Mouse (Mus musculus): Measurements from ENCODE around the gene Plxna1. TPM values are rescaled to one million over a fixed set of nuclear protein-coding genes. Genes with fewer than 3 reads are reported as not detected.

Plxna1 gene
- total RNA-seq, 2 experiments from 2014 or later = 159 to 169 TPM

DNA sequence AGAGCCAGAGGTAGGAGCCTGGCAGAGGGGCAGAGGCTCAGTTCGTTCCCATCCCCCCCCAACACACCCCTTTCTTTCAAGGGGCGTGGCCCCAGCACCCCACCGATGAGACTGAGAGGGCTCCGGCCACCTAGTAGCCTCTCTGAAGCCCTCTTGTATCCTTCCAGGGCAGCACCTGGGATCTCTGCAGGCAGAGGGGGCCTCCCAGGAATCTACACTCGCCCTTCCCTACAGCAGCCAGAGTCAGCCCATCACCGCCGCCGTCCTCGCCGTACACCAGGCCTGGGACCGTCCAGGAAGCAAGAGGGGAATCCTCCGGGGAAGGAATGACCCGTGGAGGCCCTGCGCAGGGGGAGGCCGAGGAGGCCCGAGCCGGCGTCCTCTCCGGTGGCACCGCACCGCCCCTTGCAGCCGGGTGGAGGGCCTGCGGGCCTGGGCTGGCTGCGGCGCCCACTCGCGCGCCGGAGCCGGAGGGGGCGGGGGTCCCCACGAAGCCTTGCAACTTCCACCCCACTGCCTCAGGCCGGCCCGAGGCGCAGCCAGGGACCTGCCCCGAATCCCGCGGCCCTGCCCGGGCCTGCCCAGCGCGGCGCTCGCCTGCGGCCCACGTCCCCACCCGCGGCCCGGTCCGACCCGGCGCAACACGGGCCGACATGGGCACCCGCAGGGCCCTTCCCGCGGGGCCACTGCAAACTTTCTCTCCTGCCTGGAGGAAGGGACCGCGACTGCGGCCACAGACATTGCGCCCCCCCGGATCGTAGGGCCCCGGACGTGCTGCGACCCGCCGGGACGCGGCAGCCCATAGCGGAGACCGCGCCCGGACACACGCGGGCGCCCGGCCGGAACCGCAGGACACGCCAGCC, 771 bp downstream of the Plxna1 start:
- DNase-seq (ENCODE audit: low spot score in 2 of 2) = peak; percentile 41 to 54

DNA sequence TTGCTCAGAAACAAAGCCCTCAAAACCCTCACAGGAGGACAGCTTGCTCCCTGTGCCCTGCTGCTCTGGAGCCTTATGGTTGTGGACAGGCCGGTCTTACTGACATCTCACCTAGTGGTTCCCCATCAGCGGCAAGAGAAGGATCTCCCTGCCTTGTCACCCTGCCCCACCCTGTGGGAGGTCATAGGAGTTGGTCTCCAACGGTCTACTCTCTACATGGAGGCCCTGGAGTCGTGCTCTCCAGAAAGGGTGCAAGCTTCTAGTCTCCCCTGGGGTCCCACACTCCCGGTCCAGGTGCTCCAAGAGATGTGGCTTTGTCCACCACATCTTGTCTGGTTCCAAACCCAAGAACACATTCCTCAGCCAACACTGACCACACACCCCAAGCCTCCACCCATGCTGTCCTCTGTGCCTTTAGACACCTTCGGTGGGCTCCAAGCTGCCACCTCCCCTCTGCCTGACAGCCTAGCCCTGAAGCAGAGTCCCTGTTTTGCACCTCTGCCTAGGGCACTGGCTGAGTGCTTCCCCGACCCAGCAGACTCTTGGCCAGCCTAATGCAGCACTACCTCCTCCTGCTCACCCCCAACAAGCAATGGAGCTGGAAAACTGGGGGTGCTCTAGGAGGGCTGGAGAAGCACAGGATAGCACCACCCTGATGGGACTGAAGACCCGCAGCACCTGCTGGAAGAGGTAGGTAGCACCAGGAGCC, 1.6 kb downstream of the Plxna1 start:
- DNase-seq (ENCODE audit: low spot score in 2 of 2) = no peak

- DNase-seq (ENCODE audit: low spot score in 2 of 2) = peak in 1 of 2 experiments; percentile 60
Observed at GRCm38 (mm10) chr6:89359771-89360708, 2.4 kb downstream of the Plxna1 start.

DNA sequence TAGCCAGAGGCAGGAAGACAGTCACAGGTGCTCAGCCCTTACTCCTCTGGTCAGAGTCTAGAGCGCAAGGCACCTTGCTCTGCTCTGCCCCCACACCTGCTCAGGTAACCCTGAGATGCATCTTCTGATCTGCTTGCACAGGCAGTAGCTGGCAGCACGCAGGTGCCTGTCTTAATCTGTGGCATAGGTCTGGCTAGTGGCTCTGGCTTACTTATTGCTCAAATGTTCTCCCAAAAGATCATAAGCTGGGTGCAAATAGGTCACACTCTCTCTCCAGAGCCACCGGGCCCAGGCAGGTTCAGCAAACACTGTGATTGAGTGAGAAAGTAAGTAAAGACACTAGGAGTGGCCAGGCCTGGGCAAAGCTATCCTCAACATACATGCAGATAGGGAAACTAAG, 3.2 kb downstream of the Plxna1 start:
- DNase-seq (ENCODE audit: low spot score in 2 of 2) = no peak

GRCm38 (mm10) chr6:89355661-89356060, 6.8 kb downstream of the Plxna1 start:
- peak in 1 of 2 experiments; percentile 18 for DNase-seq (ENCODE audit: low spot score in 2 of 2)

DNA sequence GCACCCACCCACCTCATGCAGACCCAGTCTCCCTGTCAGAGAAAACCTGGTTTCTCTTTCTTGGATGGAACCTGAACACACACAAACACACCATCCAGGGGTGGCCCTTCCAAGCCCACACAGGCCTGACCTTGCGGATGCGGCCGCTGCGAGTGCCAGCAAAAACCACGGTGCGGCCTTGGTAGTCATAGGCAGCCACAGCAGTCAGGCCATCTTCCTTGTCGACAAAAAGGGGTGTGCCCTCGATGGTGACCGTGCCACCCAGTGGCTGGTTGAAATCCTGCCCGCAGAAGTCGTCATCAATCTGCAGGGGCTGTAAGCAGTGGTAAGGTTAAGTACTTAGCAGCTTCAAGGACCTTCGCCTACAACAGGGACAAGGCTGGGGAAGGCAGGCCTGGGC, 7.7 kb downstream of the Plxna1 start:
- DNase-seq (ENCODE audit: low spot score in 2 of 2) = no peak

- DNase-seq (ENCODE audit: low spot score in 2 of 2) = no peak
Observed at GRCm38 (mm10) chr6:89354076-89354475, 8.3 kb downstream of the Plxna1 start.

GRCm38 (mm10) chr6:89353101-89353500, 9.3 kb downstream of the Plxna1 start:
- DNase-seq (ENCODE audit: low spot score in 2 of 2) = no peak

GRCm38 (mm10) chr6:89351441-89352137, 10.8 kb downstream of the Plxna1 start:
- DNase-seq (ENCODE audit: low spot score in 2 of 2) = peak in 1 of 2 experiments; percentile 58

- no peak for DNase-seq (ENCODE audit: low spot score in 2 of 2)
Observed at GRCm38 (mm10) chr6:89350520-89350919, 11.9 kb downstream of the Plxna1 start.

DNA sequence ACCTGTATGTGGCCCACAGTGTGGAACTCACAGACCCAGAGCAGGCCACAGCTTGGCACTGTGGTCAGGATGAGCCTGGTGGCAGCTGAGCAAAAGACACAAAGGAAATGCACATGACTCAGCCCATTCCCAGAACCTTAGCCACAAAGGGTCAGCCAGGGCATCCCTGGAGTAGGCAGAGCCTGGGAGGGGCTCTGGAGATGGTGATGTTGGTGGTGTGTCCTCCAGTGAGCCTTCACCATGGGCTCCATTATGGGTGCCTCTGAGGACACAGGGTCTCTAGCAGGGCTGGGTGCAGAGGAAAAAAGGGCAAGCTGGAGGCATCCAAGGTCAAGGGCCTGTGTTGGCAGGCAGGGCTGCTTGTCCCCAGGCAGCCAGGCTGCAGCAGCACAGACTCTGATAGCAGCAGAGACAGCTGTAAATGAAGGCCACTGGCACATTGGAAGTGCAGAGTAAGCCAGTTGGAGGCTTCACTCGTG, 12.3 kb downstream of the Plxna1 start:
- no peak for DNase-seq (ENCODE audit: low spot score in 2 of 2)

- DNase-seq (ENCODE audit: low spot score in 2 of 2) = peak; percentile 50 to 53
Observed at GRCm38 (mm10) chr6:89348363-89348762, 14.1 kb downstream of the Plxna1 start.

GRCm38 (mm10) chr6:89347792-89348191, 14.6 kb downstream of the Plxna1 start:
- no peak for DNase-seq (ENCODE audit: low spot score in 2 of 2)

DNA sequence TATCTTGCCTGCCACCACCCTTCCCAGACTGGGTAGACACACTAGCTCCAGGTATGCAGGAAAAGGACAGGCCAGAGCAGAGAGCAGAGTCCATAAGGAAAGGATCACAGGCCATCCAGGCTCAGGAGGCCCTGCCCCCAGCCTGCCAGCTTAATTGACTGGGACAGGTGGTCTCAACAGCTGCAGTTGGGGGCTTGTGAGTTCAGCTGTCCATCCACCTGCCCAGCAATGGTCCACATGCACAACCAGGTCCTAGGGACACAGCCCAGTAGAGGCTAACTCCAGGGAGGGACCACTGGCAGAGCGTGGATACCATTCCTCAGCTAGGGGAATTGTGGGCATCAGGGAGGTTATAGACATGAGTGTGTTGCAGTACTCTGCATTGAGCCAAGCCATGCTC, 16.6 kb downstream of the Plxna1 start:
- DNase-seq (ENCODE audit: low spot score in 2 of 2) = no peak

DNA sequence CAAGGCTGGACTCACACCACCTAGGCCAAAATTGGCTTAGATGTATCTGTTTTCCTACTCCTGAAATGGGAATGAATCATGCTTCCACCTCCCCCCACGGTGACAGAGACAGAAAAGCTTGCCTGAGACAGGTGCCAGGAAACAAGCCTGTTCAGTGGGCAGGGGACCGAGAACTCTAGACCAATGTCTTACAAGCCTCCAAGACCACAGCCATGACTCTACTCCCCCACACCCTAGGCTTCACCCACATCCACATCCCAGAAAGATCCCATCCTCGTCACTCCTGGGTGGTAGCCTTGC, 17.0 kb downstream of the Plxna1 start:
- DNase-seq (ENCODE audit: low spot score in 2 of 2) = no peak

GRCm38 (mm10) chr6:89344613-89345485, 17.6 kb downstream of the Plxna1 start:
- peak in 1 of 2 experiments; percentile 57 for DNase-seq (ENCODE audit: low spot score in 2 of 2)

DNA sequence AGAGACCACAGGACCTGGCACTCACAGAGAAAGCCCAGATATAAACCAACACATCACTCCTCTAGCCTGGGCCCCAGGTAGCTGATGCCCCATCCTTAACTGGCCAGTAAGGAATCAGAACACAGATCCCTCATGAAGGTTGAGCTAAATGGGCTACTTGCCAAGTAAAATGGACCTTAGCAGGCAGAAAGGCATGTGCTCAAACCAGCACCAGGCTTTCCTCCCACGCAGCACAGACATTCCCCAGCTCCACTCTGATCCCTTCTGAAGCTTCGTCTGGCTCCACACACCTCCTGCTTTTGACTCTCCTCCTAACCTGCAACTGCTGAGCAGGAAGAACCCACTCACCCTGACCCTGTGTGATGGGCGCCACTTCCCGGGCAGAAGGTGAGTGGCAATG, 20.4 kb downstream of the Plxna1 start:
- no peak for DNase-seq (ENCODE audit: low spot score in 2 of 2)

DNA sequence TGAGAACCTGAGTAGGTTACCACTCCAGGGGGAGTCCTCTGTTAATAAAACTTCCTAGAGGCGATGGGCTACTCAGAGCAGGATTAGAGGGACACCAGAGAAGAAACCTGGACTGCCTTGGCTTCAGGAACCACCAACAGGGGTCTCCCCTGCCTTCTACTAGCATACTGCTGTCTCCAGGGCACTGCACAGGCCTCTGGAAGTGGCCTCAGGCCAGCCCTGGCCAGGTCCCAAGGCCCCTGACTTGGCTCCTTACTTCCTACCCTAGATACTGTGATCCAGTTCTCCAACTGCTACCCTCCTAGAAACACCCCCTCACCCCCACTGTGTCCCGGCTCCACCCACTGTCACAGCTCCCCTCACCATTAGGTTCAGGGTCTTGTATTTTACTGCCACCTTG, 23.0 kb downstream of the Plxna1 start:
- DNase-seq (ENCODE audit: low spot score in 2 of 2) = peak; percentile 64 to 76

DNA sequence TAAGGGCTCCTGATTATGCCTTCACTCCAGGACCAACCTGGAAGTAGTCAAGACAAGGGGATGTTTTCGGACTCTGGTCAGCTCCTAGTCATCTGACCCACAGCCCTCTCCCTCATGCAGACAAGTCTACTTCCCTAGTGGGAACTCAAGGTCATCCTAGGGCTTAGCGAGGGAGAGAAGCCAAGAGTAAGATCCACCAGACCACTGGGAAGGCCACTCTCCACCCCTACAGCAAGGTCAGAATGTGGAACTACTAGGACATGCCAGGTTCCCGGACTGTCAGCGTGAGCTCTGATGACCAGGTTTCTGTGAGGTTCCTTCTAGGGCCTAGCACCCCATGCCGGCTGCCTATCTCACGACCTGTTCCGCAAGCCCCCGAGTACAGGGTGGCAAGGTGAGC, 23.7 kb downstream of the Plxna1 start:
- DNase-seq (ENCODE audit: low spot score in 2 of 2) = no peak

DNA sequence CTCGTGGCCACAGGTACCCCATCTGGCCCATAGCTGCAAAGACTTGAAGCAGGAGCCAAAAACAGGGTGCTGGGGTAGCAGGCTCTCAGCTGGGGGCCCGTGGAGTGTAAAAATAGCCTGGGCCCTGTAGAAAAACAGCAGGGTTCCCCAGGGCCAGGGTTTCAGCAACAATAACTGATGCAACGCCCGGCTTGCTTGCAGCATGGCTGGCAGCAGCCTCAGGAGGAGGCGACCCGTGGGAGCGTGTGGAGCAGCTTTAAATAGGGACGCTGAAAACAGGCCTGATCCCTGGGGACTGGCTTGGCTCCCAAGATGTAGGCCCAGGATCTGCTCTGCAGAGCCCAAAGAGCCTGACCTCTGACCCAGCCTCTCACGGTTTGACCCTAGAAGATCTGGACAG, 24.8 kb downstream of the Plxna1 start:
- no peak for DNase-seq (ENCODE audit: low spot score in 2 of 2)

Data from layer of hippocampus, postnatal 10 days (tissue).